Comparison of ENCODE assay signal across 8 mouse cellular contexts in genomic region chr6:63257876-63258275, GRCm38 (mm10). TPM values are rescaled to one million over a fixed set of nuclear protein-coding genes. Genes with fewer than 3 reads are reported as not detected.
DNase-seq lines count a peak whose midpoint lies in the region; ATAC-seq and TF ChIP-seq lines count a peak whose summit lies in the region.

No protein-coding gene starts in this region.

- intact Hi-C loops in left cerebral cortex, postnatal 4 days (cut with DNase I): loop anchor here (5.0 to 10.0 kb wide), 2 partner anchors 1377 to 1394 kb away; no protein-coding TSS in a partner anchor

- TF ChIP-seq POLR2A in embryonic fibroblast, embryonic 13.5 days (IDR thresholded peaks at IDR 0.05; ENCODE audit: low read depth, low read length): no peak

- H3K9ac ChIP-seq in ES-E14 (ENCODE audit: insufficient read depth, low read depth, low read length, poor library complexity, severe bottlenecking): no peak overlapping the region

- TF ChIP-seq CTCF in embryonic fibroblast, embryonic 13.5 days (IDR thresholded peaks at IDR 0.05; ENCODE audit: borderline replicate concordance, insufficient read depth, low read length): no peak

- no peaks in the 10 kb centered on the region for H3K36me3 ChIP-seq in ES-E14 (ENCODE audit: control insufficient read depth, insufficient read depth, low read length, poor library complexity, severe bottlenecking)

- peak overlapping the region; percentile 66 to 70; a peak in 3 of 4 replicates for H3K4me3 ChIP-seq in ES-E14 (ENCODE audit: insufficient read depth in 1 of 2, low read depth in 1 of 2, low read length in 2 of 2, poor library complexity in 1 of 2, severe bottlenecking in 1 of 2)
- 0 out of 2 replicates have a peak overlapping the region, but pooled peaks have one; percentile 55 for H3K4me3 ChIP-seq in embryonic fibroblast, embryonic 13.5 days (ENCODE audit: insufficient read depth, low read length)

- H3K4me1 ChIP-seq in ES-E14 (ENCODE audit: control insufficient read depth in 2 of 2, insufficient read depth in 2 of 2, low read length in 2 of 2, poor library complexity in 1 of 2): no peaks in the 10 kb centered on the region
- H3K4me1 ChIP-seq in embryonic fibroblast, embryonic 13.5 days (ENCODE audit: control insufficient read depth, insufficient read depth, low read length): no peaks in the 10 kb centered on the region

- H3K9me3 ChIP-seq in ES-E14 (ENCODE audit: control insufficient read depth, insufficient read depth, low read depth, low read length): no peaks in the 10 kb centered on the region

- in situ Hi-C loops in ES-E14 (cut with MboI; ENCODE audit: low sequenced_read_pairs in 2 of 2, unreplicated experiment in 2 of 2): no loop called here

- no peak overlapping the region for H3K27ac ChIP-seq in ES-E14 (ENCODE audit: insufficient read depth, low read depth, low read length, poor library complexity, severe bottlenecking)
- H3K27ac ChIP-seq in embryonic fibroblast, embryonic 13.5 days (ENCODE audit: insufficient read depth, low read length): no peak overlapping the region

- ATAC-seq in frontal cortex, adult (ENCODE audit: low TSS enrichment): peak; percentile 10

- no peak for DNase-seq in frontal cortex, adult 2 months (ENCODE audit: extremely low spot score in 1 of 2, low spot score in 1 of 2)
- DNase-seq in ES-E14 (ENCODE audit: low read depth, low spot score): no peak
- DNase-seq in left cerebral cortex, postnatal 4 days: peak; percentile 66
- peak; percentile 28 to 37 for DNase-seq in right cerebral cortex, postnatal 10 days (ENCODE audit: low spot score in 2 of 2)
- no peak for DNase-seq in ovary, postnatal 36 days (ENCODE audit: low spot score)
- no peak for DNase-seq in kidney, adult 8-10 months

TF ChIP-seq in ES-E14, 5 proteins besides CTCF, POLR2A, EP300 and RAD21:
- TF ChIP-seq HCFC1 (IDR thresholded peaks at IDR 0.05; ENCODE audit: borderline replicate concordance, insufficient read depth, low read length) (no peak), MAFK (IDR thresholded peaks at IDR 0.05; ENCODE audit: insufficient read depth, low read depth, low read length) (no peak), CHD2 (IDR thresholded peaks at IDR 0.05; ENCODE audit: low read depth, low read length) (no peak), ZNF384 (IDR thresholded peaks at IDR 0.05; ENCODE audit: low read depth, low read length) (no peak), ZC3H11A (IDR thresholded peaks at IDR 0.05; ENCODE audit: borderline replicate concordance, low read depth, low read length) (no peak)

RNA-seq across cellular contexts. Expression of gene Grid2, which starts 2.2 kb away (rescaled TPM):
- 6.8 and 9.1 TPM in 2 replicates for polyA plus RNA-seq in frontal cortex, adult 2 months (2012; rRNA removed)
- 0.42 and 0.94 TPM in 2 replicates for total RNA-seq in ES-E14 (2012; rRNA removed)
- polyA plus RNA-seq in embryonic fibroblast, embryonic 13.5 days (2011; ENCODE audit: insufficient read length, low read depth, missing spikeins): 1.6 and 1.8 TPM in 2 replicates
- total RNA-seq in left cerebral cortex, postnatal 4 days (2021): 10 to 100 TPM; 25.2 to 26.8 TPM

Comparison
In these comparisons a context has a peak if more than half of its experiments do, and no peak if none do; other contexts are left out.
1. DNase-seq: peak in left cerebral cortex, postnatal 4 days (single experiment) and right cerebral cortex, postnatal 10 days (2 of 2); none in frontal cortex, adult 2 months (0 of 2), ES-E14 (single experiment), ovary, postnatal 36 days (single experiment) and kidney, adult 8-10 months (0 of 2).
2. RNA of gene Grid2, which starts 2.2 kb away (total RNA-seq): 25.2 to 26.8 TPM in left cerebral cortex, postnatal 4 days; 0.42 to 0.94 TPM in ES-E14; every median in the first group is over 10 times any median in the second.